Mouse (Mus musculus) embryo, embryonic 9.5 days (tissue): ENCODE results near the gene Tmco4.

Experiments used
- DNase-seq: peaks from one replicate; pipeline ENCODE4 v3.0.0-alpha.2; 2017; ENCODE audit errors: extremely low spot score

Tmco4 gene

DNA sequence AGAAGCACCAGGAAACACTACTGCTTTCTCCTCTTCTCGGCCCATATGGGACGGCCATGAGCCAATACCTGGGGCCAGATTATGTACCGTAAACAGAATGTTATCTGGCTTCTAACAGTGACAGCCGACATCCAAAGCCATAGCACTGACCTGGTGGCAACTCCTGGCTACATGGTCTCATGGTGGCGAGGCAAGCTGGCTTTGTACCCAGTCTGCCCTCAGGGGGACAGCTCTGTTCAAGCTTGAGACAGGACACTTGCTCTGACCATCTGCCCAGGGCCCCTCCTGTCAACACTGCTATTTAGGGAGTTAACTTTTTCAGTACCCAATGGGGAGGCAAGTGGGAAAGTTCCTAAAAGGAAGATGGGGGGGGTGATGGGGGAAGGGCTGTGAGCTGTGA lies 84.6 kb downstream of the Tmco4 start:
- DNase-seq = no peak

DNA sequence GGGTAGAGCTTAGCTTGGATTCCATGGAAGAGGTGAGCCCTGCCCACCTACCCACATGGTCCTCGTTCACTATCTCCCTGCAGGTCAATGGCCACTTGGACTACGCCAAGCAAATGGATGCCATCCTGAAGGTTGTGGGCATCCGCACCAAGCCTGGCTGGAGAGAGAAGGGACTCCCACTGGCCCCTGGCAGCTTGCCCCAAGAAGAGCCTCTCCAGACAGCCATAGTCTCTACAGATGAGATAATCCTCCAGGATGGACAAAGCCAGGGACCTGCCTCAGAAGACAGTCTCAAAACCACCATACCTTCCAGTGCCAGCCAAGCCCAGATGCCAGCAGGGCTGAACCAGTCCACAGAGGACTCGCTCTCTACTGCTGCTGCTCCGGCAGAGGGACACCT lies 85.3 kb downstream of the Tmco4 start:
- no peak for DNase-seq

DNA sequence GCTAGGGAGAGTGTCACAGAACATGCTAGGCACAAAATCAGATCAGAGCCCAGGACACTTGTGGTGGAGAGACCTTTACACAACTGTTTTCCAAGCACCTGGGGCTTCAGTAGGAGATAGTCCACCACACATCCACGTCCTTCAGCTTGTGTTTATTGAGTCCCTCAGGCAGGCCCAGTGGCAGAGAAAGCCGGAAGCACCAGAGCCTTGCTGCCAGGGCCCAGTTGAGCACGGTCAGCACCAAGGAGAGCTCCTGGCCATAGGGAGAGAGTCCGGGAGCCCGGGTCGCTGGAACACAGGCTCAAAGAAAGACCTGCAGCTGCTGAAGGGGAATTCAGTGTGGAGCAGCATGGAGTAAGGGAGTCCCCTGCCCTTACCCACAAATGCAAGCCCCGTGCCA lies 86.9 kb downstream of the Tmco4 start:
- DNase-seq = peak; percentile 67

DNA sequence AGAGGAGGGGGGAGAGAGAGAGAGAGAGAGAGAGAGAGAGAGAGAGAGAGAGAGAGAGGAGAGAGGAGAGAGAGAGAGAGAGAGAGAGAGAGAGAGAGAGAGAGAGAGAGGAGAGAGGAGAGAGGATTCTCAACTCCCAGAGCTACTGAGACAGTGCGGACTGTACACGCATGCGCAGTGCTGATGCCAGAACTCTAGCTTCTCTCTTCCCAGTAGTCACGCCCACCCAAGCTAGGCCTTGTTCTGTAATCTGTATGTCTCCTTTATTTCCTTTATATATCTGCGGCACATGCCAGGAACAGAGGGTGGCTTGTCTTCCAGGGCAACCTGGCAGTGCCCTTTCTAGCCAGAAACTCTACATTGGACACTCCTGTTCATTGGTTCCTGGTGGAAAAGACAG lies 92.1 kb downstream of the Tmco4 start:
- DNase-seq = no peak

DNA sequence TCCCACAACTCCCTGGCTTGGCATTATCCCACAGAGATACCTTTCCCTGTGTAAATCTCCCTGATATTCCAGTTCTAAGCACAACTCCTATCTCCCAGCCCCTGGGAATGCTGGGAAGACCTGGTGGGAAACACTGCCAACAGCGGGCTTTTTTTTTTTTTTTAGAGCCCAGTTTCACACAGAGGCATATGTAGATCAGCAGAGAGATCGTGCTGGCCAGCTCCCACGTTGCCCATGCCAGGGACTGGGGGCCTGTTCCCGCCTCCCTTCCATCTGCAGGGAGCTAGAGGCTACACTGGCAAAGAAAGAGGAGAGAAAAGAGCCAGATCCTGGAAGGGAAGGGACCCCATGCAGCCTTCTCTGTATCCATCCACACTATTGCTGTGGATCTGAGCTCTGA lies 95.6 kb downstream of the Tmco4 start:
- no peak for DNase-seq

DNA sequence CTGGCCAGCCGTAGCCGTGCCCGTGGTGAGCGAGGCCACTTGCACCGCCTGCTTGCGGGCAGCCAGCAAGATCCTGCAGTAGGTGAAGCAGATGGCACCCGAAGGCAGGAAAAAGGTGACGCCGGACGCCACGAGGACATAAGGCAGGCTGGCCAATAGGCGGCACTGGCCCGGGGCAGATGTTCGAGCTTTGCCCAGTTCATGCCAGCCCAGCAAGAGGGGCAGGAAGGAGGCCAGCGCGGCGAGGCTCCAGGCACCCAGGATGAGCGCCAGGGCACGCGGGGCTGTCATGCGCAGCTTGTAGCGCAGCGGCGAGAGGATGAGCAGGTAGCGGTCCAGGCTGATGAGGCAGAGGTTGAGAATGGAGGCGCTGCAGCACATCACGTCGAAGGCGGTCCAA lies 101.4 kb downstream of the Tmco4 start:
- no peak for DNase-seq

DNA sequence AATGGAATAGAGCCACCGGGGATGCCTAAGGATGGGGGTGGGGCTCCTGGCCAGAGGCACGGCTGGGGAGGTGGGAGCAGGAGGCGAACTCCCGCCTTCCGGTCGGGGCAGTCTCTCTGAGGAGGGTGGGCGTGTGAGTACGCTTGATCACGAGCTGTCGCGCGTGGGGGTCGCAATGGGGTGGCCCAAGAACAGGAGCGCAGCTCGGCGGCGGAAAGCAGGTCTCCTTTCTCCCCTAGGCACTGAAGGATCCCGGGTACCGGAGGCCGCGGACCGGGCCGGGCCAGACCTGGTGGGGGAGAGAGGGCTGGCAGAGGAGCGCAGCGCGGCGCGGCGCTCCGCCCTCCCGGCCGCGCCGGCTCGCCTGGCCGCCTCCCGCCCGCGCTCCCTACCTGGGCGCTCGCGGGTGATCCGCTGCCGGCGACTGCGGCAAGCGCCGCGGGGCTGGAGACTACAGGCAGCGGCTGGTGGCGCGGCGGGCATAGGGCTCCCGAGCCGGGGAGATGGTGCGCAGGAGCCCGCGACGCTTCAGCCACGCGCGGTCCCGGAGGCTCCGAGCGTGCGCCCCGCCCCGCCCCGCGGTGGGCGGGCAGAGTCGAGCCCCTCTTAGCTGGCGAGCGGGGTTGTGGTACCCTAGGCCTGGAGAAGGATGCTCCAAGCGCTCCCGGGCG lies 102.5 kb downstream of the Tmco4 start, which contains the start of gene Htr6:
Htr6 (minus strand) TSS at position 530 of the 671 bp plus-strand sequence.
- DNase-seq = no peak

DNA sequence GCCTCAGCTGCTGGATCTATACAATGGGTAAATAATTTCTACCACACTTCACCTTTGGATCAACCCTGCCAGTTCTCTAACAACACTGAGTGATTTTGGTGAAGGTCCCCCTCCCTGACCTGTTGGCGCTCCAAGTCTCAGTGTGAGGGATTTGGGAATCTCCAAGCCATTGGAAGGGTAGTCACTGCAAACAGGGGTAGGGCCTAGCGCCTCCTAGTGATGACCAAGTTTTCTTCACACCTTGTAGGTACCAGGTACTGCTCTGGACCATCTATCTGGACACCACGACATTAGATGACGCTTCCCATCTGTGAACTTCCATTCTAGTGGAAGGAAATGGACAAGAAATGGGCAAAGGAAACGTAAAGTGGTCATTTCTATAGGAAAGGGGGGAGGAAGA lies 103.2 kb downstream of the Tmco4 start:
- DNase-seq = no peak

DNA sequence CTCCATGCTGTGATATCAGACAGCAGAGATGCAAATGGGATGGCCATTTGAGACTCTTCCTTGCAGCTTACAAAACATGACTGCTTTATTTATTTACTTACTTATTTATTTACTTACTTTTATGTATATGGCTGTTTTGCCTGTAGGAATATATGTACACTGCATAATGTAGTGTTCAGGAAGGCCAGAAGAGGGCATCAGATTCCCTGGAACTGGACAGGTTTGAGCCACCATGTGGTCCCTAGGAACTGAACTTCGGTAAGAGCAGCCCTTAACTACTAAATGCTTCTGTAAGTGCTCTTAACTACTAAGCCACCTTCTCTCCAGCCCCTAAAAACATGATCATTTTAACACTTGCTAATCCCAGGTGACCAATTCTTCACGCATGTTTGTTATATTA lies 105.6 kb downstream of the Tmco4 start:
- DNase-seq = no peak

DNA sequence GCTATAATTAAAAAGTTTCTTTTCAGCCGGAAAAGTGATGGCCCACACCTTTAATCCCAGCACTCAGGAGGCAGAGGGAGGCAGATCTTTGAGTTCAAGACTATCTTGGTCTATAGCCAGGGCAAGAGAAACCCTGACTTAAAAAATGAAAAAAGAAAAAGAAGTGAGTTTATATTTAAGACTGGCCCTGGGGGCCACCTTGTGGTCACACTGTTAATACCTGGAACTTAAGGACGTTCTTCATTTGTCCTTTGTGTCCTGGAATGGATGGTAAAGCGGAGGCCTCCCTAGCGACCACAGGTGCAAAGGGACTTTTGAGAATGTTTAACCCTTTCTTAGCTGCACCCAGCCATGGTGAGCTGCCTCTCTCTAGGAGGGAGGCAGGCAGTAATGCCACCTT lies 106.0 kb downstream of the Tmco4 start:
- DNase-seq = no peak

DNA sequence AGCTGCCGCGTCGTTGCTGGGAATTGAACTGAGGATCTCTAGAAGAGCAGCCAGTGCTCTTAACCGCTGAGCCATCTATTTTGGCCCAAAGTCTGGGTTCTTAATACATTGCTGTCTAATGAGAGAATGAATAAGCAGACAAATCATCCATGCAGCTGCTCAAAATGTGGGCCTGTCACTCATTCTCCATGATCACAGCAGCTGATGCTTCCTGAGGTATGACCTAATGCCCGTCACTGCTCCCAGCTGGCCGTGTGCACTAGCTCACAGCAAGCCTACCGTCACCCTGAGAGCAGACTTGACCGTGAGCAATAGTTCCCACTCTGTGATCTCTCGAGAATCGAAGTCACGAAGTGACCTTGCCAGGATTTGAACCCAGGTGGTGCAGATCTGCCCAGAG lies 106.8 kb downstream of the Tmco4 start:
- DNase-seq = no peak

DNA sequence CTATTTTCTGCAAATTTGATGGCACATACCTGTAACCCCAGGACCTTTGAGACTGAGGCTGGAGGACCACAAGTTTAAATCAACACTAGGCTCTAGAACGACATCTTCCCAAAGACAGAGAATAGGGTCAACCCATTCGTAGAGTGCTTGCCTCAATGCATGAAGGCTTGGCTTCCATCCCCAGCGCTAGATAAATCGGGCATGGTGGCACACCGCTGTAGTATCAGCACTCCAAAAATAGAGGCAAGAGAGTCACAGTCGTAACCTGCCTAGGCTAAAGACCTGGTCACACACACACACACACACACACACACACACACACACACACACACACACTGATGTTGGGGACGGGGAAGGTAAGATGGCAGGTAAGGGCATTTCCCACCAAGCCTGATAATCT lies 107.6 kb downstream of the Tmco4 start:
- DNase-seq = no peak

DNA sequence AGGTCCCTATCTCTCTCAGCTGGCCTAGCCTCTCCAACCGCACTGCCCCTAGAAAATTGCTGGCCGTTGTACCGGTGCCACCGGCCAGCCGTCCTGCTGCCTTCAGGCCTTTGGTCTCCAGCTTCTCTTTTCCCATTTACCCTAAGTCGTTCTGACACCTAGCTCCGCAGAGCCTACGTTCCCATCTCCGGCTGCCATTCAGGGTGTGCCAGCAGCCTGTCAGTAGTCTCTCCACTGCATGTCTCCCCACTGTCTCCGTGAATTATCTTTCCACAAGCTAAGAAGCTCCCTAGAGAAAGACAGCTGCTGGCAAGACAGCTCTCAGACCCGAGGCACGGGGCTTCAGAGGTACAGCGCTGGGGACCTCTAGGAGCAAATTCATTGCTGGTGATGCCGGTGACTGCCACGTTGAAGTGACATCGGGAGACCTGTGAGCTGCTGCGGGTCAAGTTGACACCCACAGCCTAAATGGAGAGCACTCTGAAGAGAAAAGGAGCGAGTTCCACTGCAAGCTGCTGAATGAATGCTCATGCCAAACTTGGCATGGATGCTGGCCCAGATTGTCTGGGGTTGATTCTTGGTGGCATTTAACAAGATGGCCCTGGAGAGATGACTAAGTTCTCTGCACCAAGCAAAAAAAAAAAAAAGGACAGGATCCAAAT lies 108.7 kb downstream of the Tmco4 start:
- no peak for DNase-seq

DNA sequence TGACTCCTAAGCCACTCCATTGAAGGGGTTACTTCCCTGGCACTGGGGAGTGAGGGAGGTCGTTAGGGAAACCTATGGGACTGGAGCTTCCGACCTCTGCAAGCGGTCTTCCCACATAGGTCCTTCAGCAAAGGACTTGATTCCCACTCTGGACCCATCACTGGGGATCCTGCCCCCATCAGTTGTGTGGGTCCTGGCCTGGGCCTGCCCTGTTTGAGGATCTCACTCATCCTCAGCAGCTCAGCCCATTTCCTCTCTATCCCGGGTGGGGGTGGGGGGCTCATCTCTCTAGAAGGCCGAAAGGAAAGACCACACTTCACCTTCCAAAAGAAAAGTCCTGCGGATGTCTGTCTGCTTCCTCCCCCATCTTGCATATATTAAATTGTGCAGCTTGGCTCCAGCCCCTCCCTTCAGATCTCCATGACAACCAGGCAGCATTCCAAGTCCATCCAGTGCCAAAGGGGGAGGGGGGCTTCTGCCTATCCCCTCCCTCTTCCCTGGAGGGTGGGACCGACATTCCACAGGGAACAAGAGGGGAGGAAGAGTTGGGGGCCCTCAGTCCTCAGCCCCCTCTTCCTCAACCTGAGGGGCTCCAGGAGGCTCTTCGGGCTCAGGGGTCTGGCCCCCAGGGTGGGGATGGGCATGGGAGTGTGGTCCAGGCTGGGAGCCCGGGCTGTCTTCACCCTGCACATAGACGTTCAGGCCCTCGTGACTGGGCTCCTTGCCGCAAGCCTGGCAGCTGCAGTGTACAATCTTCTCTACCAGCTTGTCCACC lies 110.3 kb downstream of the Tmco4 start:
- DNase-seq = peak; percentile 47

DNA sequence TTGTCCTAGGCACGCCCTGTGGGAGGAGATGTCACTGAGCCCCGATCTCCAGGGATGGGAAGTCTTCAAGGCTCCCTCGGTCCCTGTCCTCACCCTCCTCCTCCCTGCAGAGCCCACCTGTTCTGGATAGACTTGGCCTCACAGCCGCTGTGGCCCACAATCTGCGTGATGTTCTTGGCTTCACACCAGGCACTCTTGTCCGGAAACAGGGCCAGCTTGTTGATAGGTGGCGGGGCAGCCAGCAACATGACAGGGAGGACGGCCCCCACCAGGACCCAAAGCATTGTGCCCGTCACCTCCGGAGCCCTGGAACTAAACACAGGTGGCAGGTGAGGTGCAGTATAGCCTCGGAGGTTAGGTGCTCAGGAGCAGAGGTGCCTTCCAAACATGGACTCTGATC lies 112.6 kb downstream of the Tmco4 start:
- no peak for DNase-seq

DNA sequence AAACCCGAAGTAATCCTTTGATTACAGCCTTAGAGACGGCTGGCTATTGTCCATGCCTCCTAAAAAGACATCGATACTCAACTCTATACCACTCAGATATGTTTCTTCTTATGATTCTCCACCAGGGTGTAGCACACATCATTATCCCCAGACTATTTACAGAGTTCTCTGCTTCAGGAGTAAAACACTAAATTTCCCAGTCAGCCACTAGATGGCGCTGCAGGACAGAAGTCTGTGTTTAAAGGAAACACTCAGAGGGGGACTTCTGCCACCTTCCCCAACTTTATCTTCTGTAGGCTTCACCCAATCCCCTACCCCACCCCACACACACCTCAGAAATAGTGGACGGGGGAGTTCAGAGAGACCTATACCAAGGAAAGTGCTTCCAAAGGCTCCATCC lies 113.3 kb downstream of the Tmco4 start:
- peak; percentile 80 for DNase-seq

DNA sequence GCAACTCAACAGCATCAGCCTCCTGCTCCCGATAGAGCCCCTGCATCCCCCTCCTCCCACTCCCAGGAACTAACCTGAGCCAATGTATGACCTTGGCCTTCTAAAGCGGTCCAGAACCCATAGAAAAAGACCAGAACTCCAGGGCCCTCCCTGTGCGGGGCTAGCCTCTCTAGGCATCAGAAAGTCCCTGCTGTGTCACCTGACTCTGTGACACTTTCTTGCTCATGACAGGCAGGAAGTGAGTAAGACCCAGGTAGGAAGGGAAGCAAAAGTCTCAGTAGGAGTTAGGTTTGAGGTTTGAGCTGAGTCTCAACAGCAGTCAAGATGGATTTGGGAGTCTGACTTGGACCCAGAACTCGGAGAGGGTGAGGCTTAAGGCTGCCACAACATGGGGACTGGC lies 114.3 kb downstream of the Tmco4 start:
- no peak for DNase-seq

DNA sequence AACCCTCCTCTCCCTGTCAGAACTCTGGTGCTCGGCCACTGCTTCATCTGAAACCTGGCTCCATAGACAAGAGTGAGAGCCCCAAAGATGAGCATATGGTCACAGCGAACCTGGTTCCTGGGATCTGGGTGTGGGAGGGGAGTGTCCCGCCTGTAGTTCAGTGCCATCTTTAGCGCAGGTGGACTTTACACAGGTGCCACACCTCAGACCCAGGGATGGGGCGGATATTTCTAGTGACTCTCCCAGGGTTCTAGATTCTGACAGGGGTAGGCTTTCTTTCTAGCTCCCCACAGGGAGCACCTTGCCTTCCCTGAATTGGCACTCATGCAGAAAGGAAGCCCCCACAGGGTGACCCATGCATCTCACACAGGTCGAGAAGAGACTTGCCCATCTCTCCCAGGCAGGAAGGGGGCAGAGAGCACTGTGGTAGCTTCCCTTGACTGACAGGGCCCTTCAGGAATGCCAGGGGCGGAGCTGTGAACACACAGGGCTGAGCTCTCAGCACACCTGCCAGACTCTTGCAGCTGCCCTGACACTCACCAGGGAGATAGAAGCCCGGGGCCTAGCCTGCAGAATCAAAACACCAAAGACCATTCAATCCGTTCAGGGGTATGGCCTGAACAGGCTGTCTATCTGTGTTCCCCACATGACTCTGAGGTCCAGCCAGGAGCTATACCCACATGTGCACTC lies 116.4 kb downstream of the Tmco4 start:
- no peak for DNase-seq

DNA sequence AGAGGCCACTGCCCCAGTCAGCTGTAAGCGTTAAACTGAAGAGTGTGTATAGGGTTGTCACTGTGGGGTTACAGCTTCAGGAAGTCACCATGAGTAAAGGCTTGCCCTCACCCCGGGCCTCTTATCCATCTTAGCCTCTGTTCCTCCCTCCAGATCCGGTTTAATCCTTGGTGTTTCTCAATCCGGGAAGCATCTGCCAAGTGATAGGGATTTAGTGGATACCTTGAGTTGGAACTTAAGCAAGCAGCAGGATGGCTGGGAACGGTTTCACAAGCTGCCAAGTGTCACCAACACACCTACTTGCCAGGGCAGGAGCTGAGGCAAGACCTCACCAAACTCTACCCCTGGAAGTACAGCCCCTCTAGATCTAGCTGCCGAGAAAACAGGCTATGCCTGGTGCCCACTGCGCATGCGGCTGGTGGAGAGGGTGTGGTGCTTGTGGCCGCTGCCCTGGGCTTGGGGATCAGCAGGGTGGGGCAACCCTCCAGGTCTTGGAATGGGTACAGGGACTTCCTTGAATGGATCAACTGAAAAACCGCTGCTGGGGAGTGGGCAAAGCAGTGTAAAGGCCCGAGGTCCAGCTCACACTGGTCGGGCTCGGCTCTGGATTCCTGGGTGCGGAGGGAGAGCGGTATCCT lies 117.7 kb downstream of the Tmco4 start:
- no peak for DNase-seq

DNA sequence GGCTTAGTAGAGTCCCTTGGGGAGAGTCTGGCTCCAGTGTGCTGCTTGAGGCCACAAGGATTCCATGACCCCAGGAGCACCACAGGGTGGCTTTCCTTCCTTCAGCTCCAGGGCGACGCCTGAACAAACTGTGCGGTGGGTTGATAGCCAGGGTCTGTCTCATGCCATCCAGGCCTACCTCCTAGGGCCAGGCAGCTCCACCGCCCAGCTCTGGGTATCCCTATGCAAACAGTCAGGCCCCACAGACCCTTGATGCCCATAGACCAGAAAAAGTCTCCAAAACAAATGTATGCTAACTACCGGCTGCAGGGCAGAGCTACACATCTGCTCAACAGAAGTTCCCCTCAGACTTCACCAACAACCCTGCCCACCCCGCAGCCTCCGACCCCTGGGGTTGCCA lies 118.4 kb downstream of the Tmco4 start:
- no peak for DNase-seq

DNA sequence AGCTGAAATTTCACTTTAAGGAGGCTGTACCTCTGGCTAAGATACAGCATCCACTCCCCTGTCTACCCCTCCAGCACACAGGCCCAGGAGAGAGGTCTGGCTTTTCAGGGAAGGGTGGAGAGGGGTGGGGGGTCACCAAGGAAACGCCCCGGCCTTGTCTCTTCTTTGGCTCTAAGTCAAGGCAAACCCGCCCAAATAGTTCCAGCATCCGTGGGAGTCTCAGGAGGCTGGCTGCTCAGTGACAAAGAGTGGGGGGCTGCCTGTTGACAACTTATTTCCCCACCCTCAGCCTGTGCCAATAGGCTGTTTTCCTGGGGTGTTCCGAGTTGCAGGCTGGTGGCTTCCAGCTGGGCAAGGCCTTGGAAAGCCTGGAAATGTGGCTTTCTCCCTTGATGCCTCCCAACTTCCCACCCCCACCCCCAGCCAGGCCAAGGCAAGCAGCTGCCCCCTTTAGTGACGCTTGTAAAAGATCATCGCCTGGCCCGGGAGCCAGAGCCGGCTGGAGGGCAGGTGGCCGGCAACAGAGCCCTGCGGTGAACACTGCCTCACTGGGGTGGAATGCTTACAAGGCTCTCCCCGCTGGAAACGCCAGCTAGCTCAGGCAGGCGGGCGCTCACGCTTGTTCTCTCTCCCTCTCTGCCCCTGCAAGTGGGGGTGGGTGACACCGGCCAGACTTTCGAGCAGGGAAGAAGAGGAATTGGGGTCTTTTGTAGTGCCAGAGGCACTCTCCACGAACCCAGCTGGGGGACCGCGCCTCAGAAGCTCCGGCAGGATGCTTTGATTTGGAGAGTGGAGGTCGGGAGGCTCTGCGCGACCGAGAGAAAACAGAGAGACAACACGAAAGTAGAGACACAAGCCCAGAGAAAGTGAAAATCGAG lies 119.0 kb downstream of the Tmco4 start:
- peak; percentile 62 for DNase-seq
